Mouse (Mus musculus) midbrain, embryonic 11.5 days (tissue): ENCODE measurements around the gene Alx3. TPM values are rescaled to one million over a fixed set of nuclear protein-coding genes. Genes with fewer than 3 reads are reported as not detected.

Experiments used
- ATAC-seq: fragments of 200-750 bp; cut with Nextera tagmentation; 2 replicates; pipeline ENCODE4 v1.8.0; 2017; ENCODE audit warnings: moderate TSS enrichment, moderate library complexity; ENCODE audit not compliant: low FRiP score
- DNase-seq: peaks from one replicate; pipeline ENCODE4 v3.0.0; 2015; ENCODE audit warnings: low spot score; ENCODE audit errors: missing footprints
- H3K27ac ChIP-seq: fragments of 300-500 bp; sonication (generic); 2 replicates; pipeline ENCODE4 v1.5.1; 2014; ENCODE audit warnings: low read depth, low read length
- H3K27me3 ChIP-seq: fragments of 300-500 bp; sonication (generic); 2 replicates; pipeline ENCODE4 v1.6.1; 2014; ENCODE audit warnings: mild to moderate bottlenecking, low read length, moderate library complexity, mixed read lengths; ENCODE audit not compliant: control insufficient read depth, insufficient read depth
- H3K36me3 ChIP-seq: fragments of 300-500 bp; sonication (generic); 2 replicates; pipeline ENCODE4 v1.6.1; 2014; ENCODE audit warnings: mild to moderate bottlenecking, low read length, moderate library complexity, mixed read lengths; ENCODE audit not compliant: control insufficient read depth, insufficient read depth
- H3K4me1 ChIP-seq: fragments of 300-500 bp; sonication (generic); 2 replicates; pipeline ENCODE4 v1.6.1; 2014; ENCODE audit warnings: low read length; ENCODE audit not compliant: control insufficient read depth, insufficient read depth
- H3K4me2 ChIP-seq: fragments of 300-500 bp; sonication (generic); 2 replicates; pipeline ENCODE4 v1.6.1; 2014; ENCODE audit warnings: mild to moderate bottlenecking, moderate library complexity
- H3K4me3 ChIP-seq: fragments of 300-500 bp; sonication (generic); 2 replicates; pipeline ENCODE4 v1.5.1; 2014; ENCODE audit warnings: low read depth, low read length
- H3K9ac ChIP-seq: fragments of 300-500 bp; sonication (generic); 2 replicates; pipeline ENCODE4 v1.6.1; 2014; ENCODE audit warnings: low read length
- H3K9me3 ChIP-seq: fragments of 300-500 bp; sonication (generic); 2 replicates; pipeline ENCODE4 v1.6.1; 2016; ENCODE audit warnings: low read length; ENCODE audit not compliant: control insufficient read depth
- WGBS: fragments of 180-500 bp; shearing (Covaris S2); extraction: QIAGEN DNeasy Blood & Tissue Kit; methylation state at CpG from one replicate; pipeline ENCODE4 v1.1.7; 2014; 5-methylcytosine and 5-hydroxymethylcytosine counted together
- polyA plus RNA-seq: library from polyadenylated mRNA; unstranded; fragments of >200 nt; fragmentation: Nextera tagmentation; extraction: Ambion mirVana; gene quantifications from 2 replicates; pipeline ENCODE4 v1.2.1, GENCODE M21; 2014

Alx3 gene
- polyA plus RNA-seq, 1 experiment from 2014 or later: 3.3 TPM

GRCm38 (mm10) chr3:107627641-107628040, 32.8 kb downstream of the Alx3 start:
- Histone ChIP-seq H3K4me1 (peaks cover 7% of the 10 kb centered on the region; the same call in 1 of the 2 replicates), H3K27me3 (no peaks in the 10 kb centered on the region), H3K36me3 (peaks cover 38% of the 10 kb centered on the region), H3K27ac (no peak overlapping the region), H3K9me3 (no peaks in the 10 kb centered on the region), H3K4me2 (no peak overlapping the region), H3K9ac (no peak overlapping the region), H3K4me3 (no peak overlapping the region)
- WGBS: 92% methylated on average over 7 of the region's 7 CpGs
- ATAC-seq (no peak), DNase-seq (no peak)

- no peak overlapping the region for H3K9ac ChIP-seq
- H3K4me1 ChIP-seq: peaks cover 7% of the 10 kb centered on the region; the same call in 1 of the 2 replicates
- no peak overlapping the region for H3K4me2 ChIP-seq
- DNase-seq: peak; percentile 72
- H3K9me3 ChIP-seq: no peaks in the 10 kb centered on the region
- H3K36me3 ChIP-seq: peaks cover 30% of the 10 kb centered on the region
- 92% methylated on average over 2 of the region's 2 CpGs for WGBS
- no peak for ATAC-seq
- H3K4me3 ChIP-seq: no peak overlapping the region
- H3K27me3 ChIP-seq: no peaks in the 10 kb centered on the region
- H3K27ac ChIP-seq: no peak overlapping the region
These were observed 33.7 kb downstream of the Alx3 start for GRCm38 (mm10) chr3:107628551-107628950.

GRCm38 (mm10) chr3:107629411-107629810, 34.6 kb downstream of the Alx3 start:
- Histone ChIP-seq H3K9me3 (no peaks in the 10 kb centered on the region), H3K27me3 (no peaks in the 10 kb centered on the region), H3K4me3 (no peak overlapping the region), H3K9ac (no peak overlapping the region), H3K27ac (no peak overlapping the region), H3K4me2 (no peak overlapping the region), H3K4me1 (peaks cover 7% of the 10 kb centered on the region; the same call in 1 of the 2 replicates), H3K36me3 (peaks cover 26% of the 10 kb centered on the region)
- no peak for ATAC-seq
- WGBS: 92% methylated on average over 4 of the region's 4 CpGs
- peak; percentile 67 for DNase-seq

GRCm38 (mm10) chr3:107630682-107631522, 36.1 kb downstream of the Alx3 start, which contains the start of gene Gm10961:
Gene Gm10961 (plus strand): TSS chr3:107631322.
- Histone ChIP-seq H3K4me3 (peak within 1 kb of the TSS; percentile 98), H3K27ac (peak within 1 kb of the TSS; percentile 92), H3K4me1 (peaks cover 7% of the 10 kb centered on the region; the same call in 1 of the 2 replicates), H3K4me2 (peak within 1 kb of the TSS; percentile 79), H3K9ac (peak within 1 kb of the TSS; percentile 97), H3K36me3 (peaks cover 13% of the 10 kb centered on the region), H3K27me3 (no peaks in the 10 kb centered on the region), H3K9me3 (no peaks in the 10 kb centered on the region)
- peak; percentile 86 for ATAC-seq
- under 1% methylated on average over 41 of the region's 48 CpGs for WGBS
- DNase-seq: peak; percentile 97

GRCm38 (mm10) chr3:107631523-107631958, 36.7 kb downstream of the Alx3 start, which contains the start of gene Strip1:
Gene Strip1 (minus strand): TSS chr3:107631694.
- ATAC-seq (peak; percentile 96), DNase-seq (peak; percentile 98)
- under 1% methylated on average over 35 of the region's 35 CpGs for WGBS
- Histone ChIP-seq H3K27ac (peak within 1 kb of the TSS; percentile 92), H3K4me1 (peaks cover 7% of the 10 kb centered on the region; the same call in 1 of the 2 replicates), H3K4me2 (peak within 1 kb of the TSS; percentile 79), H3K36me3 (peaks cover 10% of the 10 kb centered on the region), H3K9ac (peak within 1 kb of the TSS; percentile 97), H3K9me3 (no peaks in the 10 kb centered on the region), H3K4me3 (peak within 1 kb of the TSS; percentile 98), H3K27me3 (no peaks in the 10 kb centered on the region)

GRCm38 (mm10) chr3:107632786-107633185, 38.0 kb downstream of the Alx3 start:
- no peaks in the 10 kb centered on the region for H3K36me3 ChIP-seq
- peaks cover 7% of the 10 kb centered on the region; the same call in 1 of the 2 replicates for H3K4me1 ChIP-seq
- no peak overlapping the region for H3K27ac ChIP-seq
- H3K9ac ChIP-seq: no peak overlapping the region
- H3K9me3 ChIP-seq: no peaks in the 10 kb centered on the region
- H3K27me3 ChIP-seq: no peaks in the 10 kb centered on the region
- H3K4me2 ChIP-seq: no peak overlapping the region
- peak; percentile 79 for DNase-seq
- 92% methylated on average over 4 of the region's 4 CpGs for WGBS
- ATAC-seq: no peak
- H3K4me3 ChIP-seq: no peak overlapping the region

- DNase-seq (peak; percentile 65), ATAC-seq (no peak)
- no peak overlapping the region for H3K9ac ChIP-seq
- peaks cover 7% of the 10 kb centered on the region; the same call in 1 of the 2 replicates for H3K4me1 ChIP-seq
- H3K4me3 ChIP-seq: no peak overlapping the region
- no peaks in the 10 kb centered on the region for H3K27me3 ChIP-seq
- no peak overlapping the region for H3K27ac ChIP-seq
- H3K4me2 ChIP-seq: no peak overlapping the region
- H3K9me3 ChIP-seq: no peaks in the 10 kb centered on the region
- 89% methylated on average over 9 of the region's 9 CpGs for WGBS
- no peaks in the 10 kb centered on the region for H3K36me3 ChIP-seq
These were observed 39.1 kb downstream of the Alx3 start for GRCm38 (mm10) chr3:107633906-107634305.

- Histone ChIP-seq H3K9ac (no peak overlapping the region), H3K4me1 (no peaks in the 10 kb centered on the region), H3K9me3 (no peaks in the 10 kb centered on the region), H3K4me3 (no peak overlapping the region), H3K27ac (no peak overlapping the region), H3K36me3 (no peaks in the 10 kb centered on the region), H3K4me2 (no peak overlapping the region), H3K27me3 (no peaks in the 10 kb centered on the region)
- peak; percentile 69 for DNase-seq
- 61% methylated on average over 8 of the region's 8 CpGs for WGBS
- ATAC-seq: no peak
These were observed 41.0 kb downstream of the Alx3 start for GRCm38 (mm10) chr3:107635836-107636235.

GRCm38 (mm10) chr3:107636236-107636635, 41.4 kb downstream of the Alx3 start:
- no peaks in the 10 kb centered on the region for H3K36me3 ChIP-seq
- H3K27me3 ChIP-seq: no peaks in the 10 kb centered on the region
- no peak overlapping the region for H3K4me2 ChIP-seq
- ATAC-seq (no peak), DNase-seq (peak; percentile 23)
- H3K4me3 ChIP-seq: no peak overlapping the region
- H3K4me1 ChIP-seq: no peaks in the 10 kb centered on the region
- H3K9ac ChIP-seq: no peak overlapping the region
- no peaks in the 10 kb centered on the region for H3K9me3 ChIP-seq
- 80% methylated on average over 3 of the region's 3 CpGs for WGBS
- H3K27ac ChIP-seq: no peak overlapping the region
